Mouse (Mus musculus) kidney, embryonic 16.5 days (tissue): ENCODE measurements around the gene Bloc1s5. TPM values are rescaled to one million over a fixed set of nuclear protein-coding genes. Genes with fewer than 3 reads are reported as not detected.
"Not testable (repeated sequence)": the region's sequence is repeated elsewhere in the genome, so short reads cannot be mapped to it uniquely, and the experiment has no call there.

ENCODE experiments used
- ATAC-seq: fragments of 200-750 bp; cut with Nextera tagmentation; 2 replicates; pipeline ENCODE4 v1.8.0; 2017; ENCODE audit warnings: moderate TSS enrichment; ENCODE audit not compliant: low FRiP score, low TSS enrichment
- H3K27ac ChIP-seq: fragments of 300-500 bp; sonication (generic); 2 replicates; pipeline ENCODE4 v1.5.1; 2014; ENCODE audit warnings: low read length
- H3K27me3 ChIP-seq: fragments of 300-500 bp; sonication (generic); 2 replicates; pipeline ENCODE4 v1.6.1; 2014; ENCODE audit warnings: low read length, control low read depth, mixed read lengths; ENCODE audit not compliant: insufficient read depth
- H3K36me3 ChIP-seq: fragments of 300-500 bp; sonication (generic); 2 replicates; pipeline ENCODE4 v1.6.1; 2014; ENCODE audit warnings: low read length, control low read depth, mixed read lengths; ENCODE audit not compliant: insufficient read depth
- H3K4me1 ChIP-seq: fragments of 300-500 bp; sonication (generic); 2 replicates; pipeline ENCODE4 v1.6.1; 2014; ENCODE audit warnings: low read length, control low read depth, mixed read lengths; ENCODE audit not compliant: insufficient read depth
- H3K4me2 ChIP-seq: fragments of 300-500 bp; sonication (generic); replicated peaks from 2 replicates; pipeline ENCODE4 v1.6.1; 2014; ENCODE audit warnings: low read depth, low read length
- H3K4me3 ChIP-seq: fragments of 300-500 bp; sonication (generic); 2 replicates; pipeline ENCODE4 v1.5.1; 2014; ENCODE audit warnings: mild to moderate bottlenecking, low read length
- H3K9ac ChIP-seq: fragments of 300-500 bp; sonication (generic); replicated peaks from 2 replicates; pipeline ENCODE4 v1.6.1; 2014; ENCODE audit warnings: low read length
- H3K9me3 ChIP-seq: fragments of 300-500 bp; sonication (generic); 2 replicates; pipeline ENCODE4 v1.6.1; 2016; ENCODE audit warnings: low read length, control low read depth
- WGBS: fragments of 180-500 bp; shearing (Covaris S2); extraction: QIAGEN DNeasy Blood & Tissue Kit; methylation state at CpG from one replicate; pipeline ENCODE4 v1.1.7; 2014; 5-methylcytosine and 5-hydroxymethylcytosine counted together
- polyA plus RNA-seq: library from polyadenylated mRNA; unstranded; fragments of >200 nt; fragmentation: Nextera tagmentation; extraction: Ambion mirVana; gene quantifications from 2 replicates; pipeline ENCODE4 v1.2.1, GENCODE M21; 2015

Gene Bloc1s5
- polyA plus RNA-seq, 1 experiment from 2014 or later = 24.0 TPM

DNA sequence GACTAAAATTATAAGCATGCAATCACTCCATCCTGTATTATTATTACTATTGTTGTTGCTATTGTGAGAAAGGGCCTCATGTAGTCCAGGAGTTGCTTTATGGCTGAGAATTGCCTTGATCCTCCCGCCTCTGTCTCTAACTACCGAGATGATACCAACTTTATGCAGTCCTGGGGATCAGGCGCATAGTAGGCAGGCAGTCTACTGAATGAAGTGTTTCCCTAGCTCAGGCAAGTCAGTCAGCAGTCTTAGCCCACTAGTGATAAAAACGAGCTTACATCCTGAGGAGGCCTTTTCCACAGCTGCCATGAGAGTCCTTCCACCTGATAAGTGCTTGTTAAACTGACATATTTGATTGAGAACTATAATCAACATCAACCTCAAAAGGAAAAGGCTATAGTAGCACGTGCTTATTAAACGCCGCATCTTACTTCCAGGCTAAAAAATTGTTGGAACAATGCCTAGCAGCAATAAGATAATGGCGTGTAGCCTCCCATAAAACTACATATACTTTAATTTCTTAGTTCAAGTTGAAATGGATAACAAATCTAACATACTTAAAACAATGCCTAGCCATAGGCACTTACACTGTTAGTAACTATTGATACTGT lies 10.5 kb downstream of the Bloc1s5 start:
- H3K9me3 ChIP-seq = no peaks in the 10 kb centered on the region
- H3K36me3 ChIP-seq = peaks cover 7% of the 10 kb centered on the region; the same call in 1 of the 2 replicates
- no peaks in the 10 kb centered on the region for H3K27me3 ChIP-seq
- no peak overlapping the region for H3K9ac ChIP-seq
- no peak overlapping the region for H3K27ac ChIP-seq
- no peaks in the 10 kb centered on the region for H3K4me1 ChIP-seq
- WGBS = 86% methylated on average over 8 of the region's 8 CpGs
- no peak overlapping the region for H3K4me2 ChIP-seq
- H3K4me3 ChIP-seq = no peak overlapping the region
- no peak for ATAC-seq

GRCm38 (mm10) chr13:38623296-38623695 lies 11.6 kb downstream of the Bloc1s5 start:
- ATAC-seq = no peak
- H3K4me2 ChIP-seq = no peak overlapping the region
- no peaks in the 10 kb centered on the region for H3K4me1 ChIP-seq
- H3K27ac ChIP-seq = no peak overlapping the region
- H3K4me3 ChIP-seq = no peak overlapping the region
- H3K9ac ChIP-seq = no peak overlapping the region
- no peaks in the 10 kb centered on the region for H3K36me3 ChIP-seq
- H3K9me3 ChIP-seq = no peaks in the 10 kb centered on the region
- no peaks in the 10 kb centered on the region for H3K27me3 ChIP-seq
- WGBS = 87% methylated on average over 5 of the region's 5 CpGs

DNA sequence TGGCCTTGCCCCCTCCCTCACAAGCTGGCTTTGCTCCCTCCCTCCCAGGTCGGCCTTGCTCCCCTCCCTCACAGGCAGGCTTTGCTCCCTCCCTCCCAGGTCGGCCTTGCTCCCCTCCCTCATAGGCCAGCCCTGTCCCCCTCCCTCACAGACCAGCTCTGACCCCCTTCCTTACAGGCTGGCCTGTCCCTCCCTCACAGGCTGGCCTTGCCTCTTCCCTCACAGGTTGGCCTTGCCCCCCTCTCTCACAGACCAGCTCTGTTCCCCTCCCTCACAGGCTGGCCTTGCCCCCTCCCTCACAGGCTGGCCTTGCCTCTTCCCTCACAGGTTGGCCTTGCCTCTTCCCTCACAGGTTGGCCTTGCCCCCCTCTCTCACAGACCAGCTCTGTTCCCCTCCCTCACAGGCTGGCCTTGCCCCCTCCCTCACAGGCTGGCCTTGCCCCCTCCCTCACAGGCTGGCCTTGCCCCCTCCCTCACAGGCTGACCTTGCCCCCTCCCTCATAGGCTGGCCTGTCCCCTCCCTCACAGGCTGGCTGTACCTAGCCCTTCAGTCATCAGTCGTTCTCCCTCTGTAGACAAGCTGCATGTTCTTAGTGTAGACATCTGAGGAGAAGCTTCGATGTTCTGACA lies 16.8 kb downstream of the Bloc1s5 start:
- not testable (repeated sequence) for H3K36me3 ChIP-seq, H3K4me1 ChIP-seq, H3K4me3 ChIP-seq, H3K9ac ChIP-seq, H3K9me3 ChIP-seq, H3K27ac ChIP-seq, H3K27me3 ChIP-seq, H3K4me2 ChIP-seq
- 72% methylated on average over 4 of the region's 4 CpGs for WGBS
- 0 out of 2 replicates have a peak, but pooled peaks have one; percentile 61 for ATAC-seq

DNA sequence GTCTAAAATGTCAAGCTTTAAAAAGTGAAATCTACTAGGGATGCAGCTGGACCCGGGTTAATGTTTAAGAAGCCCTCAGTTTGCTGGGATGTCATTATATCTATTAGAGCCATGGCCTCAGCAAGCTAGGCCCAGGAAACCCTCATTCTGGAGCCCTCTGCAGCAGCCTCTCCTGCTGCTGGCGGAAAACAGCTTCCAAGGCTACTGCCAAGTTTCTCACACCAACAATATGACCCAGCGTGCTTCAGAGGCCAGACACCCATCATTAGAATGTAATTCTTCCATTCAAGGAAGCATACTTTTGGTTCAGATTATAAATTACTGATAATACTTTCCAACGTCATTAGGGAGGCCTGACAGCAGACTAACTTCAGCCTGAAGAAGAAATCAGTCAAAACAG lies 18.0 kb downstream of the Bloc1s5 start:
- Histone ChIP-seq H3K4me2 (no peak overlapping the region), H3K4me3 (no peak overlapping the region), H3K27me3 (no peaks in the 10 kb centered on the region), H3K4me1 (no peaks in the 10 kb centered on the region), H3K9ac (no peak overlapping the region), H3K27ac (no peak overlapping the region), H3K9me3 (no peaks in the 10 kb centered on the region), H3K36me3 (peaks cover 9% of the 10 kb centered on the region; the same call in 1 of the 2 replicates)
- 72% methylated on average over 4 of the region's 4 CpGs for WGBS
- ATAC-seq = no peak

DNA sequence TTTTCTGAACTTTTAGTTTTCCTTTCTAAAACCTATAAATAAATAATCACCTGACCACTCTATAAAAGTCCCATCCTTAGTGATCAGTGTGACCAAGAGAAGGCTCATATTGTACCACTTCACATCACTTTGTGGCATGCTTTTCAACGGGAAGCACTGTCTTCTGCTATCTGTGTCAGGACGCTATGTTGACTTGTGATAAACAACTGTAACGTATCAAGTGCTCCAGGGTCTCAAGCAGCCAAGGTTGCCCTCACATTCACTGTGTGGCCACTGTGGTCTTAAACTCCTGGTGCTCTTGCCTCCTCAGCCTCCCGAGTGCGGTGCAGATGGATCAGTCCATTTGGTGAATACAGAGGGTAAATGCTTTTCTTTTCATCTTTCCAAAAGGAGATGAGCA lies 19.3 kb downstream of the Bloc1s5 start:
- no peak overlapping the region for H3K4me2 ChIP-seq
- no peaks in the 10 kb centered on the region for H3K9me3 ChIP-seq
- no peaks in the 10 kb centered on the region for H3K4me1 ChIP-seq
- H3K9ac ChIP-seq = no peak overlapping the region
- H3K27ac ChIP-seq = no peak overlapping the region
- WGBS = 88% methylated on average over 5 of the region's 5 CpGs
- H3K27me3 ChIP-seq = no peaks in the 10 kb centered on the region
- peaks cover 9% of the 10 kb centered on the region; the same call in 1 of the 2 replicates for H3K36me3 ChIP-seq
- H3K4me3 ChIP-seq = no peak overlapping the region
- no peak for ATAC-seq

GRCm38 (mm10) chr13:38614298-38614697 lies 20.6 kb downstream of the Bloc1s5 start:
- H3K9ac ChIP-seq = no peak overlapping the region
- 0 out of 2 replicates have a peak overlapping the region, but pooled peaks have one; percentile 5 for H3K4me2 ChIP-seq
- ATAC-seq = no peak
- no peak overlapping the region for H3K4me3 ChIP-seq
- peak overlapping the region; percentile 7; the same call in 1 of the 2 replicates for H3K27ac ChIP-seq
- H3K9me3 ChIP-seq = no peaks in the 10 kb centered on the region
- peaks cover 9% of the 10 kb centered on the region; the same call in 1 of the 2 replicates for H3K36me3 ChIP-seq
- H3K27me3 ChIP-seq = no peaks in the 10 kb centered on the region
- no peaks in the 10 kb centered on the region for H3K4me1 ChIP-seq
- 31% methylated on average over 5 of the region's 5 CpGs for WGBS

DNA sequence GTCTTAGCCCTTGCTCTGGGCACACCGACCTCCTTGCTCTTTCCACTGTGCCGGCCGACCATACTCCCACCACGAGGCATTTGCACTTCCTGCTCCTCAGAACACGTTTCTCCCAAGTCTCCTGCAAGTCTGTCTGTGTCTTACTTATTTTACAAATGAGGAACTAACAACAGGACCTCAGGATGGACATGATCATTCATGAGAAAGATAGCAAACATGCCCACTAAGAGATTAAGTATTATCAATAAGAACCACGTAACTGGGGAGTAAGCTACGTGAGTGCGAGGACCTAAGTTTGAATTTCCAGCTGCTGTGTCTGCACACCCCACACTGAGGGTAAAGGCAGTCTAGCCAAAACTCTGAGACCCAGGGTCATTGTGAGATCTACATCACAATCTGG lies 21.3 kb downstream of the Bloc1s5 start:
- Histone ChIP-seq H3K9me3 (no peaks in the 10 kb centered on the region), H3K36me3 (peaks cover 9% of the 10 kb centered on the region; the same call in 1 of the 2 replicates), H3K4me1 (no peaks in the 10 kb centered on the region), H3K27me3 (no peaks in the 10 kb centered on the region), H3K9ac (no peak overlapping the region), H3K4me2 (no peak overlapping the region), H3K27ac (peak overlapping the region; percentile 7; the same call in 1 of the 2 replicates), H3K4me3 (no peak overlapping the region)
- 74% methylated on average over 8 of the region's 8 CpGs for WGBS
- ATAC-seq = no peak

DNA sequence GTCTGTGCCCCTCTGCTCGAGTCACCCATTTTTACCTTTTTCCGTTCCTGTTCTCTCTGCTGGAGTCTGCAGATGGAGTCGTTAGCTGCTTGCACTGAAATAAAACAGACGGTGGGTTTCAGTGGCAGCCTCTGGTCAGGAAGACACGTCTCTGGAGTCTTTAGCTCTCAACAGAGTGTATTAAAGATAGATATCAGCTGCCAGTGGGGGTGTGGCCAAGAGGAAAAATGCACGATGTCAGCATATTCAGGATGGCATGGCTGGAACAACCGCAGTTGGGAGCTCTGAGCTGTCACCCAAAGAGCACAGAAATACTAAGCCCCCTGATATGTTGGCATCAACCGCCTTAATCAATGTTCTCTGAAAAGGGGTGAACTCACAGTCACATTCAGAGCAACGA lies 22.3 kb downstream of the Bloc1s5 start:
- no peaks in the 10 kb centered on the region for H3K27me3 ChIP-seq
- H3K4me2 ChIP-seq = no peak overlapping the region
- no peak overlapping the region for H3K4me3 ChIP-seq
- H3K36me3 ChIP-seq = peaks cover 9% of the 10 kb centered on the region; the same call in 1 of the 2 replicates
- 84% methylated on average over 9 of the region's 9 CpGs for WGBS
- H3K9me3 ChIP-seq = no peaks in the 10 kb centered on the region
- no peaks in the 10 kb centered on the region for H3K4me1 ChIP-seq
- H3K9ac ChIP-seq = no peak overlapping the region
- no peak for ATAC-seq
- H3K27ac ChIP-seq = no peak overlapping the region

DNA sequence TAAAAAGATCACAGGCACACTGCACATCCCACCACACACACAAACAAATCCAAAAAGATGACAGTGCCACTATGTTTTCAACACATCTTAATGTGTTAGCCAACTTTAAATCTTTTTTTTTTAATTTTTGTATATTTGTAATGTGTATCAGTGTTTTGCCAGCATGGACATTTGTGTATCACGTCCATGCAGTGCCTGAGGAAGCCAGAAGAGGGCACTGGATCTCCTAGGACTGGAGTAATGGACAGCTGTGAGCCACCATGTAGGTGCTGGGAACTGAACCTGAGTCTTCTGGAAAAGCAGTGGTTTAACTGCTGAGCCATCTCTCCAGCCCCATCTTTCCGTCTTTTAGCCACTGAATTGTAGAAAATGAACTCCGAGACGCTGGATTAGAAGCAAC lies 22.7 kb downstream of the Bloc1s5 start:
- Histone ChIP-seq H3K9me3 (no peaks in the 10 kb centered on the region), H3K36me3 (peaks cover 9% of the 10 kb centered on the region; the same call in 1 of the 2 replicates), H3K27me3 (no peaks in the 10 kb centered on the region), H3K4me3 (no peak overlapping the region), H3K4me1 (no peaks in the 10 kb centered on the region), H3K27ac (no peak overlapping the region), H3K9ac (no peak overlapping the region), H3K4me2 (no peak overlapping the region)
- ATAC-seq = no peak
- 91% methylated on average over 4 of the region's 4 CpGs for WGBS

DNA sequence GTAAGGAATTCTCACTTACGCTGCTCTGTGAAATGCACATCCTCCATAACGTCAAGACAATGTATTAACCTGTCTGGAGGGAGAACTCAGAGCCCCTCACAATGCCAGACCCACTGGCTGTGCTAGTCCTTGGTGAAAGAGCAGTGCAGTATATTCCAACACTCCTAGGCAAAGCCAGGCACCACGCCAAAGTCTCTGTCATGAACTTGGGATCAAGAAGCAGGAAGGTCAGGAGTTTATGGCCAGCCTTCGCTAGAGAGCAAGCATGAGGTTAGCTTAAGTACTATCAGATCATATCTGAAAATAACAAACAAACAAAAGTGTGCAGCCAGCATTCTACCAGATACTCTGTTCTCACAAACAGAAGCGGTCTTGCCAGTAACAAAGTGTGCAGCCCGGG lies 24.6 kb downstream of the Bloc1s5 start:
- H3K4me3 ChIP-seq = no peak overlapping the region
- no peaks in the 10 kb centered on the region for H3K27me3 ChIP-seq
- WGBS = 69% methylated on average over 6 of the region's 6 CpGs
- H3K36me3 ChIP-seq = peaks cover 9% of the 10 kb centered on the region; the same call in 1 of the 2 replicates
- no peak overlapping the region for H3K9ac ChIP-seq
- ATAC-seq = no peak
- no peak overlapping the region for H3K27ac ChIP-seq
- H3K9me3 ChIP-seq = no peaks in the 10 kb centered on the region
- H3K4me2 ChIP-seq = no peak overlapping the region
- H3K4me1 ChIP-seq = no peaks in the 10 kb centered on the region
